Mouse (Mus musculus): ENCODE measurements at regions not wholly inside any gene's neighbourhood (a gene's known extent, or its start where the extent isn't known, plus 50 kb on each side); places are given as distances from the start of the nearest gene placed in this dataset.

- no peak for DNase-seq
These were observed 55.9 kb upstream of the Cnksr3 start for GRCm38 (mm10) chr10:7267903-7268302.

DNA sequence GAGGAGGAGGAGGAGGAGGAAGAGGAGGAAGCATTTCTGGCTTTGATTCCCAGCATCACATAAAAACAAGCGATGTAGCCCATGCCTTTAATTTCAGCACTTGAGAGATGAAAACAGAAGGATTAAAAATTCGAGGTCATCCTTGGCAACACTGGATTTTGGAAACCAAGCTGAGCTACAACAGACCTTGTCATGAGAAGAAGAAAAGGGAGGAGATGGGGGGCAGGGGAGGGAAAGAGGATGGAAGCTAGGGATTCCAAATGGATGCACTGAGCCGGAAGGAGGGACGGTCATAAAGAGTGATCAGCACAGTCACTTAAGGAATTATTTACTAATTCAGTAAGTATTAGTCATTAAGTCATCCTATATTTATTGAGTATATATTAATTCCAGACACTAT lies 55.1 kb upstream of the Cnksr3 start:
- DNase-seq = no peak

DNA sequence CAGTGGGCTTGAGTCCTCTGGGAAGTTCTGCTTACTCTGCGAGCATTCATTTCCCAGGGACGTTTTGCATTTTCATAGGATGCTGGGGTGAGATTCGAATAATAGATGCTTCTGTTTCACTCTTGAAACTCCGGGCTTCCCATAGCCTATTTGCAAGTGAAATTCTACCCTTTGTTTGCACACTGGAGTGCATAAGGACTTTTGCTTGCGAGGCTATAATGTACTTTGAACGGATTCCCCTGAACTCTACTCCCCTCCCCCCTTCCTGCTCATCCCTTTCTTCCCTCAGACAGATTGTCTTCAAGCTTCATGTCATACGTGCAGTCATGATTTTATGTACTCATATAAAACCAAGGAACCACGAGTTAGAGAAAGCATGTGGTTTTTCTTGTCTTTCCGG lies 53.4 kb upstream of the Cnksr3 start:
- no peak for DNase-seq

DNA sequence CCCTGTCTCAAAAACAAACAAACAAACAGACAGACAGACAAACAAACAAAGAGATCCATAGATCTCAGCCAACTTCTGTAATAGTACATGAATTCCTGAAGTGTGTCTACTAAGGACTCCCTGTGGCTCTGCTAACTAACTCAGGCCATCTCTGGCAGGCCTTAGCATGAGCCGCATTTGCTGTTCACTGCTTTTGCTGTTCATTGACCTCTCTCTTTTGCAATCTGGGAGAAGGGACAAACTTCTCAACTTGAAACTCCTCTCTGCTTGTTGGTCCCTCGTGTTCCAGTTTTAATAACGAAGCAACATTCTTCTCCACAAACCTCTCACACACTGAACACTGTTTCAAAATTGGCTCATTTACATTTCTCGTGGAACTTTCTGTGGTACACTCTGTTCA lies 52.7 kb upstream of the Cnksr3 start:
- no peak for DNase-seq

Measured in gastrocnemius, postnatal 25 days (tissue).